Mouse (Mus musculus) kidney, embryonic 15.5 days (tissue): ENCODE data around the gene Cox17. TPM values are rescaled to one million over a fixed set of nuclear protein-coding genes. Genes with fewer than 3 reads are reported as not detected.

Source experiments
- ATAC-seq: fragments of 200-750 bp; cut with Nextera tagmentation; replicated peaks from 2 replicates; pipeline ENCODE4 v1.8.0; 2017; ENCODE audit warnings: moderate TSS enrichment; ENCODE audit not compliant: low FRiP score
- H3K27ac ChIP-seq: fragments of 300-500 bp; sonication (generic); 2 replicates; pipeline ENCODE4 v1.5.1; 2015; ENCODE audit warnings: mild to moderate bottlenecking, inconsistent platforms
- H3K27me3 ChIP-seq: fragments of 300-500 bp; sonication (generic); 2 replicates; pipeline ENCODE4 v1.6.1; 2015; ENCODE audit warnings: inconsistent platforms
- H3K36me3 ChIP-seq: fragments of 300-500 bp; sonication (generic); 2 replicates; pipeline ENCODE4 v1.6.1; 2015; ENCODE audit warnings: inconsistent platforms
- H3K4me1 ChIP-seq: fragments of 300-500 bp; sonication (generic); 2 replicates; pipeline ENCODE4 v1.6.1; 2015; ENCODE audit warnings: inconsistent platforms
- H3K4me2 ChIP-seq: fragments of 300-500 bp; sonication (generic); 2 replicates; pipeline ENCODE4 v1.6.1; 2015; ENCODE audit warnings: moderate library complexity, mild to moderate bottlenecking, inconsistent platforms
- H3K4me3 ChIP-seq: fragments of 300-500 bp; sonication (generic); replicated peaks from 2 replicates; pipeline ENCODE4 v1.5.1; 2015; ENCODE audit warnings: mild to moderate bottlenecking, inconsistent platforms
- H3K9ac ChIP-seq: fragments of 300-500 bp; sonication (generic); 2 replicates; pipeline ENCODE4 v1.6.1; 2015; ENCODE audit warnings: mild to moderate bottlenecking, inconsistent platforms
- H3K9me3 ChIP-seq: fragments of 300-500 bp; sonication (generic); replicated peaks from 2 replicates; pipeline ENCODE4 v1.6.1; 2016; ENCODE audit warnings: inconsistent platforms
- WGBS: fragments of 180-500 bp; shearing (Covaris S2); methylation state at CpG from one replicate; pipeline ENCODE4 v1.1.7; 2015; ENCODE audit warnings: mixed read lengths; 5-methylcytosine and 5-hydroxymethylcytosine counted together
- polyA plus RNA-seq: library from polyadenylated mRNA; unstranded; fragments of >200 nt; fragmentation: Nextera tagmentation; extraction: Ambion mirVana; gene quantifications from 2 replicates; pipeline ENCODE4 v1.2.1, GENCODE M21; 2015

Cox17 gene
- polyA plus RNA-seq, 1 experiment from 2014 or later: 167 TPM

DNA sequence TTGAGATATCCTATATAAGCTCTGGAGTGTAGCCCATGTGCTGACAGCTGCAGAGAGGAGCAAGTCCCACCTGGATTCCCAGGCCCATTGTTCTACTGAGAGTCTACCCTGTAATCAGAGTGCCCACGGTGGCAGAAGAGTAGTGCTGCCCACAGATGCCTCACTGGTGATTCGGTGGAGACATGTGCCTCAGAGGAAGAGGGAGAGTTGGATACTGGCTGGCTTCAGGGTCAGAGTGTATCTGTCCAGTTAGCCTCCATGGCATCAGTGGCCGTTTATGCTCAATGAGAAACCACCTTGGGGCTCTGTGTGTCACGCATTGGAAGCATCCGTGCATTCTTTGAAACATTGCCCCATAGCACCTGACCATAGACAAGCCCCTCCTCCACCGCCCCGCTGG, 16.9 kb downstream of the Cox17 start:
- Histone ChIP-seq H3K27ac (no peak overlapping the region), H3K36me3 (no peaks in the 10 kb centered on the region), H3K4me2 (no peak overlapping the region), H3K9me3 (no peaks in the 10 kb centered on the region), H3K9ac (no peak overlapping the region), H3K4me3 (no peak overlapping the region), H3K27me3 (no peaks in the 10 kb centered on the region), H3K4me1 (peaks cover 13% of the 10 kb centered on the region; the same call in 1 of the 2 replicates)
- WGBS: 88% methylated on average over 7 of the region's 7 CpGs
- no peak for ATAC-seq

DNA sequence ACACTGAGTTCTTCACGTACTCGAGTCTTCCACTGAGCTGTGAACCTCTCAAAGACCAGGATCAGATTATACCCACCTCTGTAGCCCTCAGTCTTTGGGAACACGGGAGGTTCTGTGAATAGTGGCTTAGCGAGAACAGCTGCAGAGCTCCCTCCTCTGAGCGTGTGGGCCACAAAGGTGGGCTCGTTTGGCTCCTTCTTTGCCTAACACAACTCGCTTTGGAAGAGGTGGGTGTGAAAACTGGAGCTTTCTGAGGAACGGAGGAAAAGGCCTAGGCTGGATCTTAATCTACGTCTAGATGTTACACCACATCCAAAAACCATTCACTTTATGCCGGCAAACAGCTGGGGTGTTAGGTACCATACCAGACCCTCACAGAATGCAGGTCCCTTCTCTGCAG, 18.6 kb downstream of the Cox17 start:
- H3K4me1 ChIP-seq: peaks cover 13% of the 10 kb centered on the region; the same call in 1 of the 2 replicates
- no peak for ATAC-seq
- no peaks in the 10 kb centered on the region for H3K27me3 ChIP-seq
- no peaks in the 10 kb centered on the region for H3K36me3 ChIP-seq
- no peaks in the 10 kb centered on the region for H3K9me3 ChIP-seq
- no peak overlapping the region for H3K27ac ChIP-seq
- no peak overlapping the region for H3K4me3 ChIP-seq
- 89% methylated on average over 10 of the region's 10 CpGs for WGBS
- H3K4me2 ChIP-seq: no peak overlapping the region
- H3K9ac ChIP-seq: no peak overlapping the region

DNA sequence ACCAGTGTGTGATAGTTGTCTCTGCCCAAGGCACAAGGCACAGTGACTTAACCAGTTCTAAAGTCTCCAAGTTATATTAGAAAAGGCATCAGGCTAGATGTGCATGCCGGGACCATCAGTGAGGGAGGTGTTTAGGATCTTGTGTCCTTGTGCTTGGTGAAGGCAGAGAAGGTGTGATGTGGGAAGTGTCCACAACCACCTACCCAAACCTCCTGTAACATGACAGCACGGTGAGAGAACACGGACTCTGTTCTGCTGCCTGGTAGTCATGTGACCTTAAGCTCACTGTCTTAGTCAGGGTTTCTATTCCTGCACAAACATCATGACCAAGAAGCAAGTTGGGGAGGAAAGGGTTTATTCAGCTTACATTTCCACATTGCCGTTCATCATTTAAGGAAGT, 19.4 kb downstream of the Cox17 start:
- Histone ChIP-seq H3K4me1 (peaks cover 13% of the 10 kb centered on the region; the same call in 1 of the 2 replicates), H3K9ac (no peak overlapping the region), H3K4me2 (no peak overlapping the region), H3K36me3 (no peaks in the 10 kb centered on the region), H3K27ac (no peak overlapping the region), H3K9me3 (no peaks in the 10 kb centered on the region), H3K4me3 (no peak overlapping the region), H3K27me3 (no peaks in the 10 kb centered on the region)
- ATAC-seq: no peak
- 72% methylated on average over 4 of the region's 4 CpGs for WGBS

DNA sequence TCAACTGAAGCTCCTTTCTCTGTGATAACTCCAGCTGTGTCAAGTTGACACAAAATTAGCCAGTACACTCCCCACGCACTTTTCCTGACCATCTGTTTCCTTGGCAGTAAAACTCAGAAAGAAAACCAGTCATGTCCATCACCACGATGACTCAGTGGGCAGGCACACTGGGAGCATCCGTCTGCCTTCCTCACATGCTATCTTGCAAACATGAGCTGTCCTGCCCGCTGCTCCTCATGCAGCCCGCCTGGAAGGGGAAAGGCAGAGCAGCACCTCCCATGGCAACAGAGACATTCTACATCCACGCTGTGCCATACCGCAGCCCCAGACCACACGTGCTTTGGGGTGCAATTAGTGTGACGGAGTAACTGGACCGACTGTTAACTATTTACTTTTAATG, 21.5 kb downstream of the Cox17 start:
- no peaks in the 10 kb centered on the region for H3K27me3 ChIP-seq

DNA sequence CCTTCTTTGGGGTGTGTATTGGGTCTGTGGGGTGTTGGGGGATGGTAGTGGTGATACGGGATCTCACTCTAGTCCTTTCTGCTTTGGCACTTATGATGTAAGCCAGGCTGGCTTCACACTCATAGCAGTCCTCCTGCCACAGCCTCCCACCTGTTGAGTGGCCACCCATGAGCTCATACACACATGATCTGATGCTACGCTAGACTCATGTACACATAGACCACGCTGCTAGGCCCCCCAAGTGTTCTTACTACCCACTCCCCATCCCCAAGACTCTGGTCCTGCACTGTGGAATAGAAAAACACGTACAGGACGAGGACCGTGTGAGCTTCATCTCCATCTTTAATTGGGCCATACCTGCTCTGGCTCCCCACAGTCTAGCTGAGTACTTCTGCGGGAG, 22.2 kb downstream of the Cox17 start:
- Histone ChIP-seq H3K9me3 (no peaks in the 10 kb centered on the region), H3K4me3 (no peak overlapping the region), H3K36me3 (no peaks in the 10 kb centered on the region), H3K9ac (no peak overlapping the region), H3K4me2 (no peak overlapping the region), H3K4me1 (0 out of 2 replicates have a peak, but pooled peaks cover 4% of the 10 kb centered on the region), H3K27ac (no peak overlapping the region), H3K27me3 (no peaks in the 10 kb centered on the region)
- no peak for ATAC-seq
- whole genome bisulfite sequencing: 86% methylated on average over 7 of the region's 7 CpGs

More for the DNA sequence above, 21.5 kb downstream of the Cox17 start:
- no peak overlapping the region for H3K9ac ChIP-seq
- 46% methylated on average over 10 of the region's 10 CpGs for WGBS
- peak; percentile 50; the same call in 1 of the 2 replicates for ATAC-seq
- H3K9me3 ChIP-seq: no peaks in the 10 kb centered on the region
- H3K4me3 ChIP-seq: no peak overlapping the region
- H3K36me3 ChIP-seq: no peaks in the 10 kb centered on the region
- H3K27ac ChIP-seq: no peak overlapping the region
- H3K4me1 ChIP-seq: 0 out of 2 replicates have a peak, but pooled peaks cover 4% of the 10 kb centered on the region
- no peak overlapping the region for H3K4me2 ChIP-seq

DNA sequence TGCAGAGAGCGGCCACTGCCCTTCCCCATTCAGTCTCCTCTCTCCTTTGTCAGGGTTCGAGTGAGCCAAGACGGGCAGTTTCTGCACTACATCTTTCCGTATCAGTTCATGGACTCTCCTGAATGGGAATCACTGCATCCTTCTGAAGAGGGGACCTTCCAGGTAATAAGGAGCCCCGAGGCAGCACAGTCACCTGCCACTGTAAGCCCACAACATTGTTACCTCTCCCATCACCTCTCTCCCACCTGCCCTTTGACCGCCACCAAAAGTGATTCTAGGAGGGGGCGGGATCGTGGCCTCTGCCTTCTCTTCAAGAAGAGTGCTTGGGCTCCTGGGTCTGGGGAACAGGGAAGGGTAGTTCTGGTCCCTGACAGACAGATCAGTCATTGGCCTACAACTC, 22.6 kb downstream of the Cox17 start:
- H3K9me3 ChIP-seq: no peaks in the 10 kb centered on the region
- 0 out of 2 replicates have a peak, but pooled peaks cover 4% of the 10 kb centered on the region for H3K4me1 ChIP-seq
- ATAC-seq: no peak
- no peak overlapping the region for H3K4me3 ChIP-seq
- H3K9ac ChIP-seq: no peak overlapping the region
- no peak overlapping the region for H3K27ac ChIP-seq
- no peaks in the 10 kb centered on the region for H3K36me3 ChIP-seq
- 87% methylated on average over 8 of the region's 8 CpGs for WGBS
- H3K4me2 ChIP-seq: no peak overlapping the region
- no peaks in the 10 kb centered on the region for H3K27me3 ChIP-seq

DNA sequence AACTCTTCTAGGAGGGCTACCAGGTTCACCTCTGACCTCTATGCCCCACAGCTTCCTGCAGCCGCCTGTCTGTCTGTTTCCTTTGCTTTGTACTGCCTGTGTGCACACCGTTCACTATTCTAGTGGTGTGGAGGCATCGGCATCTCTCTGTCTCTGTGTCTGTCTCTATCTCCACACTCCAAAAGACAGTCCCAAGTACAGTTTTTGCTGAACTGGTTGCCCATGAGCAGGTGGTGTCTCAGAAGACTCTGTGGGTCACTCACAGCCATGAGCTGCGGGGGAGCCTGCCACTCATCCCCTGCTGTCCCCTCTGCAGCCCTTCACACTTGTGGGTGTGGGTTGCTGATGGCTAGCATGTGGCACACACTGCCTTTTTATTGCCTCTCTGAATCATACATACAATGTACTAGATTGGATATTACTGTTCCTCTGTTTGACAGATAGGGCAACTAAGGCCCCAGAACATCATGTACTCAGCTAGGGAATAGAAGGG, 23.2 kb downstream of the Cox17 start:
- Histone ChIP-seq H3K27ac (no peak overlapping the region), H3K9ac (no peak overlapping the region), H3K27me3 (no peaks in the 10 kb centered on the region), H3K4me3 (no peak overlapping the region), H3K36me3 (no peaks in the 10 kb centered on the region), H3K4me1 (0 out of 2 replicates have a peak, but pooled peaks cover 4% of the 10 kb centered on the region), H3K4me2 (no peak overlapping the region), H3K9me3 (no peaks in the 10 kb centered on the region)
- ATAC-seq: no peak
- 77% methylated on average over 4 of the region's 4 CpGs for WGBS

DNA sequence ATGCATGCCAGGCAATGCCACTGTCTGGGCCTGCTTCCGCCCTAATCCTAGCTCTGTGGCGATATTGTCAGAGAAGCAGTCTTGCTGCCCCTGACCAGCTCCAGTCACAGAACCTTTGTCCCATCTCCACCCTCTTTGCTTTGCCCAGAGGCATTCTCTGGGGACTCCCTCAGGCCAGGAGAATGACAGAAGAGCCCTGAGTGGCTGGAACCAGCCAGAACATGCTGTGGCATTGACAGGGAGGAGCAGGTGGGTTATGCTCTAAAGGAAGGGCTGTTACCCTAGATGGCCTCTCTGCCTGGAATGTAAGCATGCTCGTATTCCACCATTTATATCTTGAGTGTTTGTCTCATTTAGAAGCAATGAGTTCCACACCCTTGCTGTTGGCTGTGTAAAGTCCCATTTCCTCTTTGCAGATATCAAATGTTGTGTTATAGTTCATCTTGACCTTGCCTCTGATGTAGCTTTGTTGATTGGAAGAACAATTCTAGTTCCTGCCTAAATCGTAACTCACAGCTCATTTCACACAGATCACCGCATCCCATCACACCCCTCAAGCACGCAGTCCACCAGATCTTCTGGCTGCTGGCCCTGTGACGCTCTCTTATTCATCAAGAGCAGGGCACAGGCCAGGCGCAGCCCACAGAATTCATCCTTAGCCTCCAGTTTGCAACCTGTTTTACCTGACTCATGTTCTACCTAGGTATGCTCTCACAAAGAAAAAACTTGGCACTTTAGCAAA, 24.0 kb downstream of the Cox17 start:
- H3K27me3 ChIP-seq: no peaks in the 10 kb centered on the region
- H3K9me3 ChIP-seq: no peaks in the 10 kb centered on the region
- 64% methylated on average over 8 of the region's 8 CpGs for WGBS
- no peak overlapping the region for H3K9ac ChIP-seq
- H3K27ac ChIP-seq: no peak overlapping the region
- H3K4me2 ChIP-seq: no peak overlapping the region
- H3K4me1 ChIP-seq: peaks cover 4% of the 10 kb centered on the region; the same call in 1 of the 2 replicates
- no peak overlapping the region for H3K4me3 ChIP-seq
- H3K36me3 ChIP-seq: no peaks in the 10 kb centered on the region
- ATAC-seq: no peak

DNA sequence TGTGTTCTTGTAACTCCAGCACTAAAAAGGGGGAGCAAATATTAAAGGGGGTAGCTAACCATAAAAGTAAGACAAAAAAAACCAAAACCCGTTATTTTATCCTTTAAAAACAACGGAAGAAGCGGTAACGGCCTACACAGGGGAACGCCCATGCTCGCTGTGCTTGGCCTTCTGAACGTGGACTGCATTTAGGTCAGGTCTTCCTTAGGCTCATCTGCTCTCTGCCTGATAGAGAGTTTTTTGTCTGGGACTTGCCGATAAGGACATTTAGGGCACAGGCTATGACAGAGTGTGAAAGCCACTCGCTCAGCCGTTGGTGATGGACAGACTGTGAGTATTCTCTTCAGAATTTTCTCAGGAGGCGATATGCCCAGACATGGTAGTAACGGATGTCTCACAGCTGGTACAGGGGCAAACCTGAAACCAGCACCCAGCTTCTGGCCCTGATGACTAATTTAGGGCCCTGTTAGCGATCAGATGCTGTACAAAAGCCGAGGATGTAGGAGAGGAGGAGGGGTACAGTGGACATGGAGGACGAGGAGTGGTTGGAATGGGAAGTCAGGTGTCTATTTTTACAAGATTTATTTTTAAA, 25.0 kb downstream of the Cox17 start:
- Histone ChIP-seq H3K27ac (no peak overlapping the region), H3K4me1 (peaks cover 11% of the 10 kb centered on the region; the same call in 1 of the 2 replicates), H3K36me3 (no peaks in the 10 kb centered on the region), H3K27me3 (no peaks in the 10 kb centered on the region), H3K9ac (no peak overlapping the region), H3K4me3 (no peak overlapping the region), H3K9me3 (no peaks in the 10 kb centered on the region), H3K4me2 (no peak overlapping the region)
- 83% methylated on average over 15 of the region's 15 CpGs for WGBS
- ATAC-seq: peak; percentile 75; the same call in 1 of the 2 replicates

DNA sequence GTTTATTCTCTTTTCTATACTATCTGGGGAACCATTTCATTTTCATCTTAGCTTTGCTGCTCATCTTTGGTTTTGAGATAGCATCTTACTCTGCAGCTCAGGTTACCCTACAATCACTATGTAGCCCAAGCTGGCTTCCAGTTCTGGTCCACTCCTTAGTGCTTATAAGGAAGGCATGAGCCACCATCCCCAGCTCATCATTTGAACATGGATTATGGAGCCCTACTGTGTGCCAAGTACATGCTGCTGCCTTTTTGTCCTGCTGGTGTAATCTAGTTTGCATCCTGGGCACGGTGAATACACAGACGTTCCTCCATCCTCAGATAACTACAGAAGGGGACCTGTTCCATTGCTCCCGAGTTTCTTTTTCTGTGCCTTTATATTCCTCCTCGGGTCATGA, 26.1 kb downstream of the Cox17 start:
- WGBS: 91% methylated on average over 4 of the region's 4 CpGs
- H3K9me3 ChIP-seq: no peaks in the 10 kb centered on the region
- H3K27me3 ChIP-seq: no peaks in the 10 kb centered on the region
- H3K4me2 ChIP-seq: no peak overlapping the region
- no peak overlapping the region for H3K9ac ChIP-seq
- H3K27ac ChIP-seq: no peak overlapping the region
- ATAC-seq: no peak
- H3K36me3 ChIP-seq: no peaks in the 10 kb centered on the region
- no peak overlapping the region for H3K4me3 ChIP-seq
- H3K4me1 ChIP-seq: peaks cover 14% of the 10 kb centered on the region; the same call in 1 of the 2 replicates

DNA sequence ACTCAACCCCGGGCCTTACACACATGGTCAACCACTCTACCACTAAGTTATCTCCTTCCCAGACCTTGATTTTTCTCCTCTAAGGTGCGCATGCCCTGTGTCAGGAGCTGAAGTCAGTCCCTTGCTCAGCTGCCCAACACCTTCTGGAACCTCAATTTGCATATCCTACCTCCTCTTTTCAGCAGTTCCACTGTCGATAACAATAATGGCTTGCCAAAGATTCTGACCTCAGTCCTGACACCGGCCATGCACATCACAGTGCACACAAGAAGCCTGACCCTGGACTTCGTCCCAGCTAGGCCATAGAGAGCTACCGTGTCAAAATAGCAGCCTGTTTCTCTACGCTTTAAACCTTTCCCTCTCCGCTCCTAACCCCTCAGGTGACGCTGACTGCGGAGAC, 26.6 kb downstream of the Cox17 start:
- Histone ChIP-seq H3K36me3 (no peaks in the 10 kb centered on the region), H3K27me3 (no peaks in the 10 kb centered on the region), H3K4me3 (no peak overlapping the region), H3K4me1 (peaks cover 12% of the 10 kb centered on the region; the same call in 1 of the 2 replicates), H3K9me3 (no peaks in the 10 kb centered on the region), H3K4me2 (no peak overlapping the region), H3K27ac (no peak overlapping the region), H3K9ac (no peak overlapping the region)
- WGBS: 86% methylated on average over 10 of the region's 10 CpGs
- ATAC-seq: no peak

DNA sequence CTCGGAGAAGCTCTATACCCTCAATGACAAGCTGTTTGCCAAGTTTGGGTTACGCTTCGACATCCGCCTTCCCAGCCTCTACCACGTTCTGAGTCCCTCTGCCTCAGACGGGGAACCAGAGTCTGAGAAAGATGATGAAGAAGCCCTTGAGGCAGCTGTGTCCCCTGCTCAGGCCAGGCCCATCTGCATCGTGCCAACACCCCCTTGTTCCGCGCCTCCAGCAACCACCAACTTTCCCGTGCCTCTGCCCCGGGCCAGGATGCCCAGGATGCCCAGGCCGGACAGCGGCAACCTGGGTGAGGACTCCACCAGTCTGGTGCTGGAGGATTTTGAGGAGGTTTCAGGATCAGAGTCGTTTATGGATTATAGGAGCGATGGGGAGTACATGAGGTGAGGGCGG, 27.1 kb downstream of the Cox17 start:
- no peak for ATAC-seq
- 85% methylated on average over 16 of the region's 16 CpGs for WGBS
- Histone ChIP-seq H3K9ac (no peak overlapping the region), H3K4me2 (peak overlapping the region; percentile 37), H3K4me1 (peaks cover 14% of the 10 kb centered on the region; the same call in 1 of the 2 replicates), H3K27me3 (no peaks in the 10 kb centered on the region), H3K4me3 (no peak overlapping the region; the same call in 1 of the 2 replicates), H3K36me3 (no peaks in the 10 kb centered on the region), H3K27ac (no peak overlapping the region), H3K9me3 (no peaks in the 10 kb centered on the region)
